Mouse (Mus musculus) B cell, adult 62 days (primary cell): ENCODE results near the gene Gm15557. TPM values are rescaled to one million over a fixed set of nuclear protein-coding genes. Genes with fewer than 3 reads are reported as not detected.

ENCODE experiments used
- total RNA-seq: library from RNA; stranded (reverse); gene quantifications from 4 replicates; pipeline ENCODE4 v1.2.4, GENCODE M21; 2023

Gm15557 gene
- total RNA-seq: not detected in 4 replicates

DNA sequence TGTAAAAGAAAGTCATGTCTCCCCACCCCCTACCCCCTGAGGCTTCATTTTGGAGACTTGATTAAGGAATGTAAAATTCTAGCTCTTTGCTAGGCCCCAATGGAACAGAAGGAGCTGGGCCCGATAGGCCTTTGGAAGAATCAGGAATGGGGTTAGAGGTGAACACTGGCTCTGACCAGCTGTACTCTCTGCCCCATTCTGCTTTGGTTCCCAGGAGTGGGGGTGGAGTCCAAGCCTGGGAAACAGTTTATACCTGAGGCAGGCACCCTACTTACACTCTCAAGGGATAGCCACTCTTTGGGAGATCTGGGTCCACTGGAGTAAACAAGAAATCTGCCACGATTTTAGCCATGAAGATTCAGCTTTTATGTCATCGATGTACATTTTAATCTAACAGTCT is at the start of gene Gm15557:
Gene Gm15557 (plus strand): TSS at position 48 of the 400 bp plus-strand sequence.

DNA sequence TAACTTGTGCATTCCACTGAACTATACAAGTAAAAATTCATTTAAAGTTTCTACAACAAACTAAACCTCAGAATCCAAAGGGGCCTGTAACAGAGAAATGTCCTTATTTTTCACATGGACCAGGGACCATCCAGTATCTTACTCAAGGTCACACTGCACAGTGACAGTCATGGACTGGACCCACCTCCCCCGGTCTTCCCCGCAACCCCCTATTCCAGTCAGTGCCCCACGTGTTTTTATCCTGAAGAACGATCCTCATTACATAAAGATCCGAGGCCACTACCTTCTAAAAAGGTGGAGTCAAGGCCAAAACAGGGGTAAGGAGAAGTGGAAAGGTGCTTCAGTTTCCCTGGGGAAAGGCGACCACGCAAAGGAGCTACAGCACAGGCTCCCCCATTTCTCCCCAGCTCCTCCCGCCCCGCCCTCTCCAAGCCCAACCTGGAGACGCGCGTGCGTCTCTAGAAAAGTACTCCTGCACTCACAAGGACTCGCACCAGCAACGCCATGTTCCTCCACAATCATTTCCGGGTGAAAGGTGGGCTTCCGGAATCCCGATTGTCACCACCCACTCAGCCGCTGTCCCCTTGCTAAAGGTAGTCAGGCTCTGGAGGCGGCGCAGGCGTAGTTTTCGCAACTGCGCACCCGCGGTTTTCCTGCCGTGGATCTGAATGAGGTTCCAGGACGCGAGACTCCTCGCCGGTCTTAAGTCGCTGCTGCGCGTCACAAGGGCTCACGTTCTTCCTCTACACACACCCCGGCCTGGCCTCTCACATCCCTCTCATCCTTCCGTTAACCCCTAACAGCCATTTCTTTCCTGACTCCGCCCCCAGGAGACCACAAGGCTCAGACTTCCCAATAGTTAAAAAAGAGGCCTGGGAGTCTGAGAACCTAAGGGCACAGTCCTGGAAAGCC is 10.7 kb upstream of the Gm15557 start, which contains the start of gene Uqcc1:
Gene Uqcc1 (minus strand): TSS at position 780 of the 912 bp plus-strand sequence.

DNA sequence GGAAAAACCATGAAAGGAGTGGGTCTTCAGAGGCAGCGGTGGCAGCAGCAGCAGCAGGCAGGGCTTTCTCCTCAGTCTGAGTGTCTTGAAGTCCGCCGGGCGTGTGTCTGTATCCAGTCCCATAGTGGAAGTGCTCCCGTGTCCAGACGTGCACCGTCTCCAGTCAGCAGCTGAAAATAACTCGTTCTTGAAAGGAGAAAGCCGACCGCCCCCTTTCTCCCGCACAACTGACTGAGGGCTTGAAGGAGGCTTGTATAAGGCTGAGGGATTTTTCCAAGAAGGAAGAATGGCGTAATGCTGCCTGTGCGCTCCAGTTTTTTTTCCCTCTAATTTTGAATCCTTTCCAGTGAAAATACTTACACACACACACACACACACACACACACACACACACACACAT is 4.6 kb downstream of the Gm15557 start, which contains the start of gene Gdf5:
Gene Gdf5 (minus strand): TSS at position 244 of the 400 bp plus-strand sequence.

DNA sequence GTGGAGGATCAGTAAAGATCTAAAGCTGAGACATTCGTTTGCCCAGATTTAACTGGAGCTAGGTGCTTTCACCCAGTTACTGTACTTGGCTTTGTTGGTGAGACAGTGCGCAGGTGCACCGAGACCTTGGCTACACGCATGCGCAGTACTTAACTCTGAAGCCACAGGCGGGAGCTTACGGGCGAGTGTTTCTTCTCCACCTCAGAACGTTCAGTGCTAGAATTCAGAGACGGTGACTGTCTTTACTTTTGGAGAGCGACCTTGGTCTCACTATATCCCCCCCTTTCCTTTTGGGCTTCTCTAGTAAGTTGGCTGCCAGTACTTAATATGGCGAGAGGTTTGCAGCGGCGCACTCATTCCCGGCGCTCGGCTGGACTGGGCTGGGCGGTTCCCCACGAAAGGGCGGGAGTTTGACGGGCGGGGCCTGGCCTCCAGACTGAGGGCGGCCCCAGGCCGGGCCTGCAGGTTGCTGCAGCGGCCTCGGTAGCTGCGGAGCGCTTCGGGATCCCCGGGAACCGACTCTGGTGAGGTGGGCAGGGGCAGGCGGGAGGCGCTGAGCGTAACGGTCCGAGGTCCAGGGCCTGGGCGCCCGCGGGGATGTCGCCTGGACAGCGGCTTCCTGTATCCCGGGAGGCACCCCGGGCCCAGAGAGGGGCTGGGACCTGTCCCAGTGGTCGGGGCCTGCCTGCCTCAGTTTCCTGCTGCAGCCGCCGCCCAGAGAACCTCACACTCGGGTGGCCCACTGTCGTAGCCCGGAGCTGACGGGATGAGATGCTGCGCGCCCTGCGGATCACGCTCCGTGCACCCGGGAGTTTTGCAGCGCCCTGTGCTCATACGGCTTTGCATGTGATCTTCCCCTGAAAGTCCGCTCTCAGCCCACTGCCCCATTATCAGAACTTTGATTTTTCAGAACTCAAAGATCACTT is 15.9 kb downstream of the Gm15557 start, which contains the start of gene Cep250:
Gene Cep250 (plus strand): TSS at position 325 of the 926 bp plus-strand sequence.

Other genes with a start within 250 kb of the Gm15557 start
- gene Trpc4ap, start 248.3 kb upstream of the Gm15557 start, total RNA-seq: 156 to 174 TPM (median 165 TPM) in 4 replicates
- gene Edem2, start 211.3 kb upstream of the Gm15557 start, total RNA-seq: 30.0 to 35.9 TPM (median 32.6 TPM) in 4 replicates
- gene Gm17581, start 204.9 kb upstream of the Gm15557 start, total RNA-seq: not detected in 4 replicates
- gene Procr, start 189.6 kb upstream of the Gm15557 start, total RNA-seq: not detected in 4 replicates
- not detected in 4 replicates for gene Mmp24, start 165.4 kb upstream of the Gm15557 start, total RNA-seq
- 25.4 to 31.1 TPM (median 27.5 TPM) in 4 replicates for gene BC029722, start 121.3 kb upstream of the Gm15557 start, total RNA-seq
- gene Eif6, start 113.8 kb upstream of the Gm15557 start, total RNA-seq: 64.2 to 99.8 TPM (median 92.5 TPM) in 4 replicates
- 0.18 TPM in 1 of 4 replicates, not detected in the others for gene Fam83c, start 105.9 kb upstream of the Gm15557 start, total RNA-seq
- gene Uqcc1, start 10.4 kb upstream of the Gm15557 start, total RNA-seq: 32.0 to 42.2 TPM (median 34.6 TPM) in 4 replicates
- not detected in 4 replicates for gene Gdf5, start 4.6 kb downstream of the Gm15557 start, total RNA-seq
- gene Cep250, start 15.7 kb downstream of the Gm15557 start, total RNA-seq: 58.5 to 72.8 TPM (median 62.7 TPM) in 4 replicates
- 1.3 to 3.1 TPM (median 2.2 TPM) in 4 replicates for gene 6430550D23Rik, start 67.2 kb downstream of the Gm15557 start, total RNA-seq
- gene Ergic3, start 67.3 kb downstream of the Gm15557 start, total RNA-seq: 66.9 to 83.2 TPM (median 76.8 TPM) in 4 replicates
- gene Fer1l4, start 112.2 kb downstream of the Gm15557 start, total RNA-seq: not detected in 4 replicates
- gene Spag4, start 124.4 kb downstream of the Gm15557 start, total RNA-seq: 5.0 to 7.5 TPM (median 6.1 TPM) in 4 replicates
- gene Cpne1, start 171.2 kb downstream of the Gm15557 start, total RNA-seq: 79.5 to 86.0 TPM (median 84.3 TPM) in 4 replicates
- 33.1 to 45.0 TPM (median 37.1 TPM) in 4 replicates for gene Rbm12, start 171.2 kb downstream of the Gm15557 start, total RNA-seq
- 19.5 to 34.3 TPM (median 24.2 TPM) in 4 replicates for gene Gm28036, start 186.4 kb downstream of the Gm15557 start, total RNA-seq
- 64.3 to 96.4 TPM (median 77.6 TPM) in 4 replicates for gene Romo1, start 203.3 kb downstream of the Gm15557 start, total RNA-seq
- 33.0 to 35.9 TPM (median 34.0 TPM) in 4 replicates for gene Nfs1, start 203.5 kb downstream of the Gm15557 start, total RNA-seq
- gene Rbm39, start 239.5 kb downstream of the Gm15557 start, total RNA-seq: 2,113 to 2,186 TPM (median 2,159 TPM) in 4 replicates